Mouse (Mus musculus): ENCODE measurements at regions not wholly inside any gene's neighbourhood (a gene's known extent, or its start where the extent isn't known, plus 50 kb on each side); places are given as distances from the start of the nearest gene placed in this dataset.

GRCm38 (mm10) chr12:8844748-8845147, 73.6 kb downstream of the Sdc1 start:
- no peak for DNase-seq (ENCODE audit: low spot score)

- DNase-seq (ENCODE audit: low spot score) = no peak
Measured at GRCm38 (mm10) chr12:8845443-8845842, 74.3 kb downstream of the Sdc1 start.

GRCm38 (mm10) chr12:8846425-8847226, 74.8 kb upstream of the Laptm4a start:
- peak; percentile 62 for DNase-seq (ENCODE audit: low spot score)

GRCm38 (mm10) chr12:8847227-8847857, 74.1 kb upstream of the Laptm4a start:
- no peak for DNase-seq (ENCODE audit: low spot score)

- no peak for DNase-seq (ENCODE audit: low spot score)
Measured at GRCm38 (mm10) chr12:8847858-8848383, 73.5 kb upstream of the Laptm4a start.

- DNase-seq (ENCODE audit: low spot score) = no peak
Measured at GRCm38 (mm10) chr12:8853858-8854257, 67.6 kb upstream of the Laptm4a start.

GRCm38 (mm10) chr12:8854401-8854800, 67.1 kb upstream of the Laptm4a start:
- DNase-seq (ENCODE audit: low spot score) = no peak

- no peak for DNase-seq (ENCODE audit: low spot score)
Measured at GRCm38 (mm10) chr12:8855119-8855518, 66.3 kb upstream of the Laptm4a start.

GRCm38 (mm10) chr12:8856051-8856543, 65.4 kb upstream of the Laptm4a start:
- DNase-seq (ENCODE audit: low spot score) = peak; percentile 63

GRCm38 (mm10) chr12:8857308-8857707, 64.2 kb upstream of the Laptm4a start:
- DNase-seq (ENCODE audit: low spot score) = no peak

- DNase-seq (ENCODE audit: low spot score) = no peak
Measured at GRCm38 (mm10) chr12:8858748-8859147, 62.7 kb upstream of the Laptm4a start.

- no peak for DNase-seq (ENCODE audit: low spot score)
Measured at GRCm38 (mm10) chr12:8859588-8859987, 61.9 kb upstream of the Laptm4a start.

GRCm38 (mm10) chr12:8864830-8865229, 56.6 kb upstream of the Laptm4a start:
- no peak for DNase-seq (ENCODE audit: low spot score)

GRCm38 (mm10) chr12:8865250-8865649, 56.2 kb upstream of the Laptm4a start:
- DNase-seq (ENCODE audit: low spot score) = no peak

GRCm38 (mm10) chr12:8867104-8867503, 54.4 kb upstream of the Laptm4a start:
- no peak for DNase-seq (ENCODE audit: low spot score)

- DNase-seq (ENCODE audit: low spot score) = no peak
Measured at GRCm38 (mm10) chr12:8868690-8869089, 52.8 kb upstream of the Laptm4a start.

- no peak for DNase-seq (ENCODE audit: low spot score)
Measured at GRCm38 (mm10) chr12:8869190-8869589, 52.3 kb upstream of the Laptm4a start.

Data from embryo, embryonic 10.5 days (tissue).